Mouse (Mus musculus) hindbrain, postnatal 0 days (tissue): ENCODE data around the gene Msto1. TPM values are rescaled to one million over a fixed set of nuclear protein-coding genes. Genes with fewer than 3 reads are reported as not detected.
"Not testable (repeated sequence)": the region's sequence is repeated elsewhere in the genome, so short reads cannot be mapped to it uniquely, and the experiment has no call there.

Experiments
- ATAC-seq: fragments of 200-750 bp; cut with Nextera tagmentation; 2 replicates; pipeline ENCODE4 v1.8.0; 2017; ENCODE audit warnings: mild to moderate bottlenecking, moderate TSS enrichment, moderate library complexity
- DNase-seq: peaks from one replicate; pipeline ENCODE4 v3.0.0-alpha.2; 2015; ENCODE audit warnings: low spot score
- H3K27ac ChIP-seq: fragments of 300-500 bp; sonication (generic); 2 replicates; pipeline ENCODE4 v1.5.1; 2014; ENCODE audit warnings: mild to moderate bottlenecking
- H3K27me3 ChIP-seq: fragments of 300-500 bp; sonication (generic); 2 replicates; pipeline ENCODE4 v1.6.1; 2014; ENCODE audit warnings: low read length, mixed read lengths; ENCODE audit not compliant: insufficient read depth
- H3K36me3 ChIP-seq: fragments of 300-500 bp; sonication (generic); 2 replicates; pipeline ENCODE4 v1.6.1; 2014; ENCODE audit warnings: low read length, mixed read lengths; ENCODE audit not compliant: insufficient read depth
- H3K4me1 ChIP-seq: fragments of 300-500 bp; sonication (generic); 2 replicates; pipeline ENCODE4 v1.6.1; 2014; ENCODE audit warnings: antibody characterized with exemption, low read length, mixed read lengths; ENCODE audit not compliant: insufficient read depth
- H3K4me2 ChIP-seq: fragments of 300-500 bp; sonication (generic); 2 replicates; pipeline ENCODE4 v1.6.1; 2014; ENCODE audit warnings: low read depth, mild to moderate bottlenecking, low read length, moderate library complexity, mixed read lengths
- H3K4me3 ChIP-seq: fragments of 300-500 bp; sonication (generic); 2 replicates; pipeline ENCODE4 v1.5.1; 2014; ENCODE audit warnings: low read length
- H3K9ac ChIP-seq: fragments of 300-500 bp; sonication (generic); replicated peaks from 2 replicates; pipeline ENCODE4 v1.6.1; 2014; ENCODE audit warnings: mild to moderate bottlenecking, low read length, moderate library complexity, mixed read lengths
- H3K9me3 ChIP-seq: fragments of 300-500 bp; sonication (generic); 2 replicates; pipeline ENCODE4 v1.6.1; 2016; ENCODE audit warnings: low read length, mixed read lengths
- CTCF ChIP-seq: IDR thresholded peaks from 2 replicates; pipeline ENCODE4 v1.5.1; 2016; ENCODE audit warnings: antibody characterized with exemption, control low read depth, low read depth
- WGBS: fragments of 180-500 bp; shearing (Covaris S2); extraction: QIAGEN DNeasy Blood & Tissue Kit; methylation state at CpG from one replicate; pipeline ENCODE4 v1.1.7; 2014; 5-methylcytosine and 5-hydroxymethylcytosine counted together
- polyA plus RNA-seq: library from polyadenylated mRNA; unstranded; fragments of >200 nt; fragmentation: Nextera tagmentation; extraction: Ambion mirVana; gene quantifications from 2 replicates; pipeline ENCODE4 v1.2.1, GENCODE M21; 2015
- total RNA-seq: library from RNA; depleted of rRNA; stranded (reverse); fragments of >200 nt; gene quantifications from 2 replicates; pipeline ENCODE4 v1.2.3, GENCODE M21; 2014; rRNA removed

Gene Msto1
- total RNA-seq (40.5 and 47.9 TPM in 2 replicates), polyA plus RNA-seq (45.9 and 48.8 TPM in 2 replicates)

- Histone ChIP-seq H3K27me3 (no peaks in the 10 kb centered on the region), H3K27ac (peak within 1 kb of the TSS; percentile 87), H3K4me2 (peak within 1 kb of the TSS; percentile 88), H3K36me3 (peaks cover 22% of the 10 kb centered on the region), H3K4me3 (peak within 1 kb of the TSS; percentile 69), H3K9ac (peak within 1 kb of the TSS; percentile 58), H3K9me3 (no peaks in the 10 kb centered on the region), H3K4me1 (peaks cover 6% of the 10 kb centered on the region; the same call in 1 of the 2 replicates)
- 3% methylated on average over 49 of the region's 62 CpGs for WGBS
- TF ChIP-seq CTCF, result peak; percentile 24; the same call in 1 of the 2 replicates
- DNase-seq (peak; percentile 95), ATAC-seq (peak; percentile 98)
Measured at GRCm38 (mm10) chr3:88913511-88914383, at the start of gene Msto1. Msto1 (minus strand) TSS chr3:88913999.

GRCm38 (mm10) chr3:88963211-88963610 lies 49.4 kb upstream of the Msto1 start:
- not testable (repeated sequence) for H3K27me3 ChIP-seq, H3K27ac ChIP-seq, DNase-seq, H3K4me3 ChIP-seq, H3K4me2 ChIP-seq, H3K9ac ChIP-seq, H3K36me3 ChIP-seq, ATAC-seq, H3K9me3 ChIP-seq, H3K4me1 ChIP-seq

- Histone ChIP-seq H3K4me1 (peaks cover 24% of the 10 kb centered on the region; the same call in 1 of the 2 replicates), H3K4me2 (no peak overlapping the region), H3K9me3 (no peaks in the 10 kb centered on the region), H3K9ac (no peak overlapping the region), H3K27ac (no peak overlapping the region), H3K4me3 (no peak overlapping the region), H3K36me3 (no peaks in the 10 kb centered on the region), H3K27me3 (no peaks in the 10 kb centered on the region)
- DNase-seq (no peak), ATAC-seq (no peak)
- TF ChIP-seq CTCF, result no peak
Measured at GRCm38 (mm10) chr3:88953736-88954135, 39.9 kb upstream of the Msto1 start.

GRCm38 (mm10) chr3:88953246-88953645 lies 39.4 kb upstream of the Msto1 start:
- Histone ChIP-seq H3K4me3 (no peak overlapping the region), H3K4me2 (no peak overlapping the region), H3K27ac (no peak overlapping the region), H3K9ac (no peak overlapping the region), H3K27me3 (no peaks in the 10 kb centered on the region), H3K36me3 (no peaks in the 10 kb centered on the region), H3K4me1 (peaks cover 26% of the 10 kb centered on the region; the same call in 1 of the 2 replicates), H3K9me3 (no peaks in the 10 kb centered on the region)
- DNase-seq, result no peak
- WGBS, result 86% methylated on average over 4 of the region's 4 CpGs
- no peak for ATAC-seq
- no peak for TF ChIP-seq CTCF

GRCm38 (mm10) chr3:88951327-88951800 lies 37.6 kb upstream of the Msto1 start:
- Histone ChIP-seq H3K36me3 (no peaks in the 10 kb centered on the region), H3K4me1 (peaks cover 27% of the 10 kb centered on the region; the same call in 1 of the 2 replicates), H3K4me2 (peak overlapping the region; percentile 83), H3K4me3 (peak overlapping the region; percentile 94), H3K9me3 (no peaks in the 10 kb centered on the region), H3K27ac (peak overlapping the region; percentile 100), H3K9ac (peak overlapping the region; percentile 97), H3K27me3 (no peaks in the 10 kb centered on the region)
- TF ChIP-seq CTCF, result no peak
- under 1% methylated on average over 5 of the region's 5 CpGs for WGBS
- DNase-seq (no peak), ATAC-seq (no peak)

- Histone ChIP-seq H3K27ac (peak within 1 kb of the TSS; percentile 100), H3K9ac (peak within 1 kb of the TSS; percentile 97), H3K4me2 (peak within 1 kb of the TSS; percentile 83), H3K27me3 (no peaks in the 10 kb centered on the region), H3K9me3 (no peaks in the 10 kb centered on the region), H3K36me3 (no peaks in the 10 kb centered on the region), H3K4me3 (peak within 1 kb of the TSS; percentile 94), H3K4me1 (peaks cover 27% of the 10 kb centered on the region; the same call in 1 of the 2 replicates)
- ATAC-seq, result peak; percentile 90
- DNase-seq, result peak; percentile 83
- TF ChIP-seq CTCF, result peak; percentile 67
- WGBS, result 1% methylated on average over 29 of the region's 64 CpGs
Measured at GRCm38 (mm10) chr3:88950576-88951326, 37.0 kb upstream of the Msto1 start, which contains the start of the genes Ash1l and Dap3. Ash1l (plus strand) TSS chr3:88950622. Dap3 (minus strand) TSS chr3:88951181.
